Mouse (Mus musculus) CH12.LX (cell line): ENCODE results near the gene Btbd2. TPM values are rescaled to one million over a fixed set of nuclear protein-coding genes. Genes with fewer than 3 reads are reported as not detected.

Source experiments
- DNase-seq: peaks from one replicate; pipeline ENCODE4 v3.0.0-alpha.2; 2013; ENCODE audit errors: extremely low read depth
- H3K27ac ChIP-seq: 2 replicates; pipeline ENCODE4 v1.5.1; 2012; ENCODE audit warnings: low read depth, mild to moderate bottlenecking, control low read depth, moderate library complexity; ENCODE audit not compliant: insufficient read depth
- H3K27me3 ChIP-seq: replicated peaks from 2 replicates; pipeline ENCODE3; 2012; ENCODE audit warnings: inconsistent platforms
- H3K36me3 ChIP-seq, 2 experiments: replicated peaks in 1 of 2; 2 replicates each; pipeline versions ENCODE3 to v1.6.1; 2012; ENCODE audit warnings: inconsistent platforms in 1 of 2, low read length in 1 of 2, mild to moderate bottlenecking in 1 of 2, mixed read lengths in 1 of 2, moderate library complexity in 1 of 2; ENCODE audit not compliant: control insufficient read depth in 1 of 2, insufficient read depth in 1 of 2
- H3K4me1 ChIP-seq, 2 experiments: 2 replicates each; pipeline ENCODE4 v1.6.1; 2012; ENCODE audit warnings: inconsistent platforms in 1 of 2, moderate library complexity in 1 of 2; ENCODE audit not compliant: insufficient read depth in 2 of 2, control insufficient read depth in 1 of 2
- H3K4me2 ChIP-seq: 2 replicates; pipeline ENCODE4 v1.6.1; 2012; ENCODE audit warnings: low read depth, mild to moderate bottlenecking, control low read depth; ENCODE audit not compliant: poor library complexity, insufficient read depth, severe bottlenecking
- H3K4me3 ChIP-seq, 3 experiments: fragments of 150-350 bp in 1 of 3; sonication (generic) in 1 of 3; replicated peaks in 1 of 3; 2 replicates each; pipeline versions ENCODE3 to v1.5.1; 2011 to 2012; ENCODE audit warnings: low read depth in 2 of 3, low read length in 2 of 3, mild to moderate bottlenecking in 2 of 3, moderate library complexity in 2 of 3, control low read depth in 1 of 3, improper control_type of control experiment in 1 of 3, inconsistent platforms in 1 of 3, mixed read lengths in 1 of 3; ENCODE audit not compliant: poor library complexity in 1 of 3
- H3K79me2 ChIP-seq: replicated peaks from 2 replicates; pipeline ENCODE4 v1.6.1; 2012; ENCODE audit warnings: mild to moderate bottlenecking, moderate library complexity; ENCODE audit not compliant: control insufficient read depth, poor library complexity, insufficient read depth, severe bottlenecking; ENCODE audit errors: extremely low read depth
- H3K9ac ChIP-seq: 2 replicates; pipeline ENCODE4 v1.6.1; 2012; ENCODE audit warnings: low read depth, mild to moderate bottlenecking, control low read depth, moderate library complexity; ENCODE audit not compliant: insufficient read depth
- H3K9me3 ChIP-seq: replicated peaks from 2 replicates; pipeline ENCODE3; 2012; ENCODE audit warnings: low read length, inconsistent platforms, mixed read lengths
- CHD2 ChIP-seq: IDR thresholded peaks from 2 replicates; pipeline ENCODE4 v1.6.1; 2011; ENCODE audit warnings: low read length, improper control_type of control experiment
- CTCF ChIP-seq, 2 experiments: IDR thresholded peaks in 1 of 2; conservative IDR thresholded peaks in 1 of 2; 2 replicates each; pipeline ENCODE4 v1.5.1; 2011 to 2012; ENCODE audit warnings: low read depth in 2 of 2, low read length in 2 of 2, improper control_type of control experiment in 1 of 2, inconsistent platforms in 1 of 2, mild to moderate bottlenecking in 1 of 2, moderate library complexity in 1 of 2
- EP300 ChIP-seq: IDR thresholded peaks from 2 replicates; pipeline ENCODE4 v1.6.1; 2011; ENCODE audit warnings: low read length, improper control_type of control experiment
- ETS1 ChIP-seq: conservative IDR thresholded peaks from 2 replicates; pipeline ENCODE4 v1.6.1; 2012; ENCODE audit warnings: low read depth, mild to moderate bottlenecking, inconsistent platforms, low read length, improper control_type of control experiment, moderate library complexity
- GABPA ChIP-seq: IDR thresholded peaks from 2 replicates; pipeline ENCODE4 v1.6.1; 2012; ENCODE audit warnings: low read depth, low read length, improper control_type of control experiment, inconsistent platforms; ENCODE audit not compliant: insufficient replicate concordance
- IRF4 ChIP-seq: IDR thresholded peaks from 2 replicates; pipeline ENCODE4 v1.6.1; 2014; ENCODE audit warnings: low read depth, mild to moderate bottlenecking, inconsistent platforms, low read length, improper control_type of control experiment
- JUN ChIP-seq: IDR thresholded peaks from 2 replicates; pipeline ENCODE4 v1.6.1; 2011; ENCODE audit warnings: low read depth, mild to moderate bottlenecking, low read length, improper control_type of control experiment, moderate library complexity; ENCODE audit not compliant: insufficient read depth
- KAT2A ChIP-seq: IDR thresholded peaks from 2 replicates; pipeline ENCODE4 v1.6.1; 2012; ENCODE audit warnings: low read length, improper control_type of control experiment, inconsistent platforms; ENCODE audit not compliant: insufficient replicate concordance
- MXI1 ChIP-seq: IDR thresholded peaks from 2 replicates; pipeline ENCODE4 v1.6.1; 2011; ENCODE audit warnings: mild to moderate bottlenecking, low read depth, low read length, improper control_type of control experiment
- MYC ChIP-seq: IDR thresholded peaks from 2 replicates; pipeline ENCODE4 v1.6.1; 2011; ENCODE audit warnings: low read depth, mild to moderate bottlenecking, improper control_type of control experiment, low read length
- RAD21 ChIP-seq: IDR thresholded peaks from 2 replicates; pipeline ENCODE4 v1.6.1; 2011; ENCODE audit warnings: low read depth, mild to moderate bottlenecking, low read length, improper control_type of control experiment, moderate library complexity
- SIN3A ChIP-seq: IDR thresholded peaks from 2 replicates; pipeline ENCODE4 v1.6.1; 2012; ENCODE audit warnings: low read length, improper control_type of control experiment, inconsistent platforms
- SMC3 ChIP-seq: IDR thresholded peaks from 2 replicates; pipeline ENCODE4 v1.6.1; 2011; ENCODE audit warnings: low read depth, low read length, improper control_type of control experiment
- TCF12 ChIP-seq: IDR thresholded peaks from 2 replicates; pipeline ENCODE4 v1.6.1; 2014; ENCODE audit warnings: low read depth, mild to moderate bottlenecking, inconsistent platforms, low read length, improper control_type of control experiment
- UBTF ChIP-seq: IDR thresholded peaks from 2 replicates; pipeline ENCODE4 v1.6.1; 2012; ENCODE audit warnings: low read depth, mild to moderate bottlenecking, inconsistent platforms, low read length, improper control_type of control experiment, moderate library complexity
- USF1 ChIP-seq: IDR thresholded peaks from 2 replicates; pipeline ENCODE4 v1.6.1; 2014; ENCODE audit warnings: low read depth, mild to moderate bottlenecking, inconsistent platforms, low read length, improper control_type of control experiment
- USF2 ChIP-seq: conservative IDR thresholded peaks from 2 replicates; pipeline ENCODE4 v1.6.1; 2011; ENCODE audit warnings: low read depth, low read length, improper control_type of control experiment
- ZMIZ1 ChIP-seq: IDR thresholded peaks from 2 replicates; pipeline ENCODE4 v1.6.1; 2012; ENCODE audit warnings: low read depth, mild to moderate bottlenecking, inconsistent platforms, low read length, improper control_type of control experiment
- dilution Hi-C: fragments of 300-500 bp; cut with MboI; formaldehyde crosslinking; loops from 2 replicates; pipeline ENCODE4 v1.14.3; 2020; ENCODE audit warnings: low sequenced_read_pairs; ENCODE audit not compliant: extremely low pct_unique_long_range_greater_than_20kb, extremely low pct_ligation_motif_present
- in situ Hi-C: fragments of 300-500 bp; cut with MboI; formaldehyde crosslinking; loops from 3 replicates; pipeline ENCODE4 v1.14.3; 2019; ENCODE audit warnings: low sequenced_read_pairs, low pct_ligation_motif_present, low pct_unique_long_range_greater_than_20kb, mixed read lengths
- polyA plus RNA-seq: library from polyadenylated mRNA; unstranded; fragments of >175 nt; gene quantifications from 2 replicates; pipeline ENCODE4 v1.2.1, GENCODE M21; 2012; ENCODE audit warnings: low read depth; ENCODE audit not compliant: insufficient read length
- total RNA-seq, 2 experiments: library from RNA; depleted of rRNA; stranded (reverse); fragments of 300-350 nt in 1 of 2; fragments of >200 nt in 1 of 2; gene quantifications; 2 replicates each; pipeline ENCODE4 v1.2.3; 2012 to 2014

Btbd2 gene
- total and polyA plus RNA-seq, 3 experiments, result 11.1 to 26.2 (median 19.4) TPM

DNA sequence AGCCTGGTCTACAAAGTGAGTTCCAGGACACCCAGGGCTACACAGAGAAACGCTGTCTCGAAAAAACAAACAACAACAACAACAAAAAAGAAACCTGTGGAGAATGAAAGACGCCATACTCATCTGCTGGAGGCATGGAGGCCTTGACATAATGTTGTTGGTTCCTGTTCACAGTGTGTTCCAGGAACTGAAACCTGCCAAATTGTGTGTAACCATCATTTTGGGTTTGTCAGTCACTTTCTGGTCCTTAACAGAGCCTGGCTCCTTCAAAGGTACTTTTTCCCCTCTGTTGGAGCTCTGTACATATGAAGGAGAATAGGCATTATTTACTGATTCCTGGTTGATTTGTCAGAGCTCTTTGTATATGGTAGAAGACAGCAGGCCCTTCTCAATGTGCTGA is 45.0 kb downstream of the Btbd2 start:
- TF ChIP-seq IRF4 (peak; percentile 51; the same call in 1 of the 2 replicates), EP300 (0 out of 2 replicates have a peak, but pooled peaks have one; percentile 22), ZMIZ1 (no peak)
- H3K27me3 ChIP-seq, result no peaks in the 10 kb centered on the region
- no peak overlapping the region for H3K9ac ChIP-seq
- H3K4me3 ChIP-seq, result no peak overlapping the region
- dilution Hi-C loops, result no loop called here
- H3K4me1 ChIP-seq, result peaks cover 15 to 59% of the 10 kb centered on the region in 2 experiments
- no peaks in the 10 kb centered on the region; the same call in none of the 2 replicates for H3K79me2 ChIP-seq
- H3K9me3 ChIP-seq, result no peaks in the 10 kb centered on the region
- H3K4me2 ChIP-seq, result no peak overlapping the region
- H3K36me3 ChIP-seq, result peaks cover 74 to 90% of the 10 kb centered on the region in 2 experiments
- peak; percentile 40 for DNase-seq
- H3K27ac ChIP-seq, result no peak overlapping the region; the same call in 1 of the 2 replicates
- in situ Hi-C loops, result loop anchor here (5.0 kb wide), 1 partner anchor 70 kb away; no protein-coding TSS in a partner anchor

DNA sequence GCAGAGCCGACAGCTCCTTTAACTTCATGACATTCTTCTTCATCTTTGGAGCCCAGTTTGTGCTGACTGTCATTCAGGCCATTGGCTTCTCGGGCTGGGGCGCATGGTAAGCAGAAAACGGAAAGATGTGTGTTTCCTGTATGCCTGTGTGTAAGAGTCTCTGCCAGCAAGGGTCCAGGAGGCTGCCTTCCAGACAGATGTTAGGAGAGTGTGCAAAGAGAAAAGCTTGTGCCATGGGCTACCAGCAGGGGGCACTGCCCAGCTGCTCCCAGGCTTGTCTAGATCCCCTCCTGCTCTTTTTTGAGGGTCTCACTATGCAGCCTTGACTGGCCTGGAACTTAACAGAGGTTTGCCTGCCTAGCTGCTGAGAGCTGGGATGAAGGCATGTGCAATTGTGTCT is 45.8 kb downstream of the Btbd2 start:
- H3K4me3 ChIP-seq, result no peak overlapping the region
- peaks cover 78 to 93% of the 10 kb centered on the region in 2 experiments for H3K36me3 ChIP-seq
- H3K9me3 ChIP-seq, result no peaks in the 10 kb centered on the region
- dilution Hi-C loops, result no loop called here
- in situ Hi-C loops, result loop anchor here (5.0 kb wide), 1 partner anchor 71 kb away; no protein-coding TSS in a partner anchor
- H3K4me2 ChIP-seq, result no peak overlapping the region
- peaks cover 6% of the 10 kb centered on the region for H3K79me2 ChIP-seq
- peak; percentile 52 for DNase-seq
- H3K27ac ChIP-seq, result no peak overlapping the region
- H3K27me3 ChIP-seq, result no peaks in the 10 kb centered on the region
- TF ChIP-seq SMC3 (peak; percentile 74), RAD21 (peak; percentile 58), GABPA (no peak), CHD2 (no peak), UBTF (no peak), CTCF (conservative IDR thresholded peaks at IDR 0.05 in 1 of 2, IDR thresholded peaks at IDR 0.05 in 1 of 2; ENCODE audit: low read depth in 2 of 2, low read length in 2 of 2) (peak; percentile 79 to 94), MYC (0 out of 2 replicates have a peak, but pooled peaks have one; percentile 21), SIN3A (no peak)
- peaks cover 15 to 59% of the 10 kb centered on the region in 2 experiments for H3K4me1 ChIP-seq
- no peak overlapping the region for H3K9ac ChIP-seq

DNA sequence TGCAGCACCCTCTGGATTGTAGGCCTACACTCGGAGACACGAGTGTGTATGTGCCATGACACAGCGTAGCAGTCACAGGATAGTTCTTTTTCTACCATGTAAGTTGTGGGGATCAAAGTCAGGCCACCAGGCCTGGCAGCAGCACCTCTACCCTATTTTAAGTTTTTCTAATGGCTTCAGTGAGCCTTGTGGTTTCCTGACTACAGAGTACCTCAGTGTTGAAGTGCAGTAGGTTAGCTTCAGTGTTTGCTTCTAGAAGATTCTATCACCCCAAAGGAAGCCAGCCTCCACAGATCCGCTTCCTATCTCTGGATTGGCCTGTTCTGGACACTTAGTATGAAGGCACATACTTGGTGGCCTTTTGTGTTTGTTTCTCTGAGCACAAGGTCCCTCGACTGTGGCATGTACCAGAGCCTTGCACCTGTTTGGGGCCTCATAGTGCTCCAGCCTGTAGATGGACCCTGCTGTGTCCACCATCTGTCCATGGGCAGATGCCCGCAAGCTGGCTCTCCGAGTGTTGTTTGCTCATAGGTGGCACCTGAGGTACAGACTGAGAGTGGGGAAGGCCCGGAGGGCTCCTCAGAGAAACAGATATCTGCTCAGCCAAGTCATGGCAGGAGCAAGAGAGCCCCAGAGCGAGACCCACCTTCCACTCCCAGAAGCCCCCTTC is 46.6 kb downstream of the Btbd2 start:
- H3K4me3 ChIP-seq, result no peak overlapping the region
- H3K9me3 ChIP-seq, result no peaks in the 10 kb centered on the region
- peak overlapping the region; percentile 8; the same call in 1 of the 2 replicates for H3K27ac ChIP-seq
- DNase-seq, result no peak
- H3K9ac ChIP-seq, result no peak overlapping the region
- peaks cover 15 to 60% of the 10 kb centered on the region in 2 experiments for H3K4me1 ChIP-seq
- H3K36me3 ChIP-seq, result peaks cover 70 to 90% of the 10 kb centered on the region in 2 experiments
- H3K4me2 ChIP-seq, result no peak overlapping the region
- TF ChIP-seq ETS1 (no peak), TCF12 (no peak), ZMIZ1 (no peak), KAT2A (no peak), USF2 (no peak), MYC (no peak), JUN (no peak), CTCF (conservative IDR thresholded peaks at IDR 0.05 in 1 of 2, IDR thresholded peaks at IDR 0.05 in 1 of 2; ENCODE audit: low read depth in 2 of 2, low read length in 2 of 2) (no peak), MXI1 (no peak), USF1 (no peak)
- peaks cover 14% of the 10 kb centered on the region for H3K79me2 ChIP-seq
- no peaks in the 10 kb centered on the region for H3K27me3 ChIP-seq
- dilution Hi-C loops, result no loop called here
- in situ Hi-C loops, result loop anchor here (5.0 kb wide), 1 partner anchor 72 kb away; no protein-coding TSS in a partner anchor
